Mouse (Mus musculus): ENCODE data around the gene Nploc4. TPM values are rescaled to one million over a fixed set of nuclear protein-coding genes. Genes with fewer than 3 reads are reported as not detected.

Nploc4 gene
- polyA plus RNA-seq (2017; shearing (Covaris generic)) = 10.3 TPM

GRCm38 (mm10) chr11:120437152-120437856 lies at the start of gene Nploc4:
TSS of gene Nploc4 (minus strand) at chr11:120437708.

GRCm38 (mm10) chr11:120484265-120484981 lies 46.9 kb upstream of the Nploc4 start, which contains the start of gene Mrpl12:
TSS of gene Mrpl12 (plus strand) at chr11:120484613.

GRCm38 (mm10) chr11:120467051-120467735 lies 29.7 kb upstream of the Nploc4 start, which contains the start of gene Arl16:
TSS of gene Arl16 (minus strand) at chr11:120467607.

GRCm38 (mm10) chr11:120457772-120458751 lies 20.6 kb upstream of the Nploc4 start, which contains the start of the genes Oxld1 and Ccdc137:
TSS of gene Oxld1 (minus strand) at chr11:120458068.
TSS of gene Ccdc137 (plus strand) at chr11:120458115.

GRCm38 (mm10) chr11:120453306-120453705 lies 15.8 kb upstream of the Nploc4 start, which contains the start of gene Pde6g:
TSS of gene Pde6g (minus strand) at chr11:120453500.

GRCm38 (mm10) chr11:120442344-120442743 lies 4.8 kb upstream of the Nploc4 start, which contains the start of gene Tspan10:
TSS of gene Tspan10 (plus strand) at chr11:120442644.

GRCm38 (mm10) chr11:120378611-120379540 lies 58.6 kb downstream of the Nploc4 start, which contains the start of gene Faap100:
TSS of gene Faap100 (minus strand) at chr11:120378764.

GRCm38 (mm10) chr11:120361295-120361694 lies 76.2 kb downstream of the Nploc4 start, which contains the start of gene Fscn2:
TSS of gene Fscn2 (plus strand) at chr11:120361534.

GRCm38 (mm10) chr11:120347791-120348683 lies 89.5 kb downstream of the Nploc4 start, which contains the start of gene Actg1:
TSS of gene Actg1 (minus strand) at chr11:120348542.

Other genes starting within 250 kb of the Nploc4 start
- gene Bahcc1, start 204.8 kb downstream of the Nploc4 start, polyA plus RNA-seq (2017; shearing (Covaris generic)) = not detected
- gene Actg1, start 89.2 kb downstream of the Nploc4 start, polyA plus RNA-seq (2017; shearing (Covaris generic)) = 3,099 TPM
- gene Fscn2, start 76.2 kb downstream of the Nploc4 start, polyA plus RNA-seq (2017; shearing (Covaris generic)) = 0.44 TPM
- 28.3 TPM for gene Faap100, start 58.9 kb downstream of the Nploc4 start, polyA plus RNA-seq (2017; shearing (Covaris generic))
- gene Tspan10, start 4.9 kb upstream of the Nploc4 start, polyA plus RNA-seq (2017; shearing (Covaris generic)) = not detected
- gene Pde6g, start 15.8 kb upstream of the Nploc4 start, polyA plus RNA-seq (2017; shearing (Covaris generic)) = 0.45 TPM
- gene Oxld1, start 20.4 kb upstream of the Nploc4 start, polyA plus RNA-seq (2017; shearing (Covaris generic)) = 11.6 TPM
- 51.9 TPM for gene Ccdc137, start 20.4 kb upstream of the Nploc4 start, polyA plus RNA-seq (2017; shearing (Covaris generic))
- gene Arl16, start 29.9 kb upstream of the Nploc4 start, polyA plus RNA-seq (2017; shearing (Covaris generic)) = 36.2 TPM
- 82.5 TPM for gene Mrpl12, start 46.9 kb upstream of the Nploc4 start, polyA plus RNA-seq (2017; shearing (Covaris generic))
- 8.4 TPM for gene Slc25a10, start 54.1 kb upstream of the Nploc4 start, polyA plus RNA-seq (2017; shearing (Covaris generic))
- gene Gcgr, start 93.0 kb upstream of the Nploc4 start, polyA plus RNA-seq (2017; shearing (Covaris generic)) = not detected
- gene Mcrip1, start 112.0 kb upstream of the Nploc4 start, polyA plus RNA-seq (2017; shearing (Covaris generic)) = 101 TPM
- not detected for gene Ppp1r27, start 113.4 kb upstream of the Nploc4 start, polyA plus RNA-seq (2017; shearing (Covaris generic))
- gene P4hb, start 135.5 kb upstream of the Nploc4 start, polyA plus RNA-seq (2017; shearing (Covaris generic)) = 240 TPM
- gene Arhgdia, start 143.9 kb upstream of the Nploc4 start, polyA plus RNA-seq (2017; shearing (Covaris generic)) = 868 TPM
- gene Alyref, start 160.7 kb upstream of the Nploc4 start, polyA plus RNA-seq (2017; shearing (Covaris generic)) = 6.0 TPM
- gene Anapc11, start 160.7 kb upstream of the Nploc4 start, polyA plus RNA-seq (2017; shearing (Covaris generic)) = 135 TPM
- gene Npb, start 170.8 kb upstream of the Nploc4 start, polyA plus RNA-seq (2017; shearing (Covaris generic)) = 0.55 TPM
- gene Pcyt2, start 180.2 kb upstream of the Nploc4 start, polyA plus RNA-seq (2017; shearing (Covaris generic)) = 156 TPM
- gene Sirt7, start 187.5 kb upstream of the Nploc4 start, polyA plus RNA-seq (2017; shearing (Covaris generic)) = 199 TPM
- 11.0 TPM for gene Mafg, start 195.9 kb upstream of the Nploc4 start, polyA plus RNA-seq (2017; shearing (Covaris generic))
- 0.64 TPM for gene Pycr1, start 206.1 kb upstream of the Nploc4 start, polyA plus RNA-seq (2017; shearing (Covaris generic))
- gene Myadml2, start 210.4 kb upstream of the Nploc4 start, polyA plus RNA-seq (2017; shearing (Covaris generic)) = not detected
- gene Notum, start 223.5 kb upstream of the Nploc4 start, polyA plus RNA-seq (2017; shearing (Covaris generic)) = not detected
- 132 TPM for gene Aspscr1, start 235.3 kb upstream of the Nploc4 start, polyA plus RNA-seq (2017; shearing (Covaris generic))